Mouse (Mus musculus) C2C12 (cell line): ENCODE results near the gene C2cd2. TPM values are rescaled to one million over a fixed set of nuclear protein-coding genes. Genes with fewer than 3 reads are reported as not detected.
"Not testable (repeated sequence)": the region's sequence is repeated elsewhere in the genome, so short reads cannot be mapped to it uniquely, and the experiment has no call there.

ENCODE experiments used
- H3K27me3 ChIP-seq: one replicate; pipeline ENCODE4 v1.6.1; 2011; ENCODE audit not compliant: control insufficient read depth, insufficient read depth, insufficient read length
- H3K36me3 ChIP-seq: one replicate; pipeline ENCODE4 v1.6.1; 2011; ENCODE audit not compliant: control insufficient read depth, insufficient read depth
- H3K4me3 ChIP-seq: one replicate; pipeline ENCODE4 v1.5.1; 2011; ENCODE audit warnings: mild to moderate bottlenecking, control low read depth; ENCODE audit not compliant: poor library complexity, insufficient read depth, severe bottlenecking
- H3K79me2 ChIP-seq: one replicate; pipeline ENCODE4 v1.6.1; 2011; ENCODE audit not compliant: control insufficient read depth, insufficient read depth
- H3K79me3 ChIP-seq: one replicate; pipeline ENCODE4 v1.6.1; 2011; ENCODE audit warnings: low read depth, control low read depth
- H3ac ChIP-seq: one replicate; pipeline ENCODE3; 2011; ENCODE audit warnings: low read depth; ENCODE audit not compliant: control insufficient read depth, insufficient read length
- CEBPB ChIP-seq: IDR thresholded peaks from one replicate; pipeline ENCODE4 v1.6.1; 2011; ENCODE audit warnings: low read depth, mild to moderate bottlenecking, control low read depth, moderate library complexity
- CTCF ChIP-seq: IDR thresholded peaks from one replicate; pipeline ENCODE4 v1.5.1; 2011; ENCODE audit not compliant: control insufficient read depth, insufficient read depth, insufficient read length
- FOSL1 ChIP-seq: IDR thresholded peaks from one replicate; pipeline ENCODE4 v1.8.0; 2011; ENCODE audit warnings: mild to moderate bottlenecking, low read length; ENCODE audit not compliant: poor library complexity, insufficient read depth, severe bottlenecking
- MAX ChIP-seq: IDR thresholded peaks from one replicate; pipeline ENCODE4 v1.6.1; 2011; ENCODE audit warnings: mild to moderate bottlenecking, control low read depth
- MYOD1 ChIP-seq: IDR thresholded peaks from one replicate; pipeline ENCODE4 v1.6.1; 2011; ENCODE audit warnings: low read depth; ENCODE audit not compliant: control insufficient read depth, insufficient read length
- MYOG ChIP-seq: IDR thresholded peaks from one replicate; pipeline ENCODE4 v1.6.1; 2011; ENCODE audit not compliant: control insufficient read depth, insufficient read length; ENCODE audit errors: extremely low read depth
- USF1 ChIP-seq: IDR thresholded peaks from one replicate; pipeline ENCODE4 v1.6.1; 2011; ENCODE audit warnings: low read depth, mild to moderate bottlenecking, control low read depth, moderate library complexity
- long read RNA-seq, 2 experiments: library from polyadenylated mRNA; unstranded; transcript quantifications; one replicate each; pipeline ENCODE4 v2.0.0; 2019 to 2020
- polyA plus RNA-seq: library from polyadenylated mRNA; unstranded; fragments of >200 nt; fragmentation: generic; extraction: Trizol; gene quantifications from one replicate; pipeline ENCODE4 v1.2.1, GENCODE M21; 2012; ENCODE audit warnings: missing spikeins

The C2cd2 gene
- 9.3 TPM for polyA plus RNA-seq
- long read RNA-seq, experiment 1, full-length matches to known transcripts = 1 of 6 reads
- long read RNA-seq, experiment 1, partial matches to known transcripts = 3 of 6 reads
- long read RNA-seq, experiment 1, other reads (novel, unspliced or antisense) = 2 of 6 reads
- long read RNA-seq, experiment 2, full-length matches to known transcripts = 80 of 99 reads
- long read RNA-seq, experiment 2, partial matches to known transcripts = 0 of 99 reads
- long read RNA-seq, experiment 2, other reads (novel, unspliced or antisense) = 19 of 99 reads

GRCm38 (mm10) chr16:97962151-97962948 lies at the start of gene C2cd2, which contains the start of gene Zbtb21:
Gene C2cd2 (minus strand): TSS chr16:97962598.
Gene Zbtb21 (minus strand): TSS chr16:97962622.
- Histone ChIP-seq H3K79me3 (peaks cover 28% of the 10 kb centered on the region), H3ac (peak within 1 kb of the TSS; percentile 65), H3K79me2 (peaks cover 45% of the 10 kb centered on the region), H3K27me3 (no peaks in the 10 kb centered on the region), H3K36me3 (peaks cover 4% of the 10 kb centered on the region), H3K4me3 (peak within 1 kb of the TSS; percentile 72)
- peak; percentile 88 for TF ChIP-seq MAX
- TF ChIP-seq MYOD1 = no peak
- peak; percentile 78 for TF ChIP-seq USF1

GRCm38 (mm10) chr16:97997383-97997731 lies 35.0 kb upstream of the C2cd2 start:
- H3K27me3 ChIP-seq, H3K36me3 ChIP-seq: not testable (repeated sequence)
- Histone ChIP-seq H3K79me3 (peaks cover 22% of the 10 kb centered on the region), H3K79me2 (peaks cover 46% of the 10 kb centered on the region), H3K4me3 (peak overlapping the region; percentile 33), H3ac (peak overlapping the region; percentile 79)

DNA sequence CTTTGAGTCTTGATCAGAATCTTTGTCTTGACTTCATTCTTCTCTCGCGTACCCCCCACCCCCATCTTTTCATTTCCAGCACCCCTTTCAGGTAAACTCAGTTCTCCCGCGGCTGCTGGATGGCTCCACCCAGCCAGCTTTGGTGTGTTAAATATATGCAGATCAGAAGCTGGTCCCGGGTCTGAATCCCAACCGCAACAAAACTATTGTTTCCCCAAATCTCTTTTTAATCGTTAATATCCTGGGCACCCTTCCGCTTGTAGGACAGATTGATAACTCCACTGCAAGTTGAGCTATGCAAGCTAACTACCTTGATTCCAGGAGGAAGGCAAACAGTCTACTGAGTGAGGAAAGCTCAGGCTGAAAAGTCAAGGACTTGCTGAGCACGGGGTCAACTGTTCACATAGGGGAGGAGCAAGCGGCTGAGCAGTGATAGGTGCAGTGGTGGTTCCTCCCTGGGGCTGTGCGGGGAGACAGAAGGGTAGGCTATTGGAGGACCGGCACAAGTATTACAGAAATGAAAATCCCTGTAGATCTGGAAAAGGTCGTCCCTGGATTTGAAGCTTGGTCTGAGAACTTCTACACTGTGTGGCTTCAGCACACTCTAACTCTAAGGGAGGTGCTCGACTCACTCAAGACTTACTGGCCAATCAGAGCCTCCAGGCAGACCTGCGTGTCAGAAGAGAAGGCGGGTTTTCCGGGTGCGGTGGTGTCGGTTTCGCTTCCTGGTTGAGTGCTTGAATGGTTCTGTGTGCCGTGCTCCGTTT lies 34.4 kb upstream of the C2cd2 start, which contains the start of gene B230307C23Rik:
Gene B230307C23Rik (plus strand): TSS at position 700 of the 767 bp plus-strand sequence.
- H3ac ChIP-seq = peak within 1 kb of the TSS; percentile 79
- H3K27me3 ChIP-seq = no peaks in the 10 kb centered on the region
- no peak for TF ChIP-seq FOSL1
- TF ChIP-seq MYOD1 = no peak
- no peak for TF ChIP-seq CTCF
- TF ChIP-seq CEBPB = no peak
- TF ChIP-seq MAX = no peak
- no peak for TF ChIP-seq USF1
- TF ChIP-seq MYOG = no peak
- peaks cover 2% of the 10 kb centered on the region for H3K36me3 ChIP-seq
- peaks cover 19% of the 10 kb centered on the region for H3K79me3 ChIP-seq
- H3K4me3 ChIP-seq = peak within 1 kb of the TSS; percentile 33
- peaks cover 40% of the 10 kb centered on the region for H3K79me2 ChIP-seq

- no peak for TF ChIP-seq MAX
- no peak for TF ChIP-seq MYOD1
- TF ChIP-seq USF1 = no peak
- TF ChIP-seq MYOG = no peak
- TF ChIP-seq FOSL1 = no peak
- TF ChIP-seq CEBPB = no peak
- Histone ChIP-seq H3K36me3 (peaks cover 2% of the 10 kb centered on the region), H3K27me3 (no peaks in the 10 kb centered on the region), H3ac (no peak overlapping the region), H3K79me3 (peaks cover 19% of the 10 kb centered on the region), H3K4me3 (no peak overlapping the region), H3K79me2 (peaks cover 39% of the 10 kb centered on the region)
These were observed 33.6 kb upstream of the C2cd2 start for GRCm38 (mm10) chr16:97995849-97996615.

- H3K27me3 ChIP-seq, H3ac ChIP-seq, H3K4me3 ChIP-seq, H3K79me3 ChIP-seq, H3K36me3 ChIP-seq, H3K79me2 ChIP-seq: not testable (repeated sequence)
These were observed 30.1 kb upstream of the C2cd2 start for GRCm38 (mm10) chr16:97992477-97992876.

DNA sequence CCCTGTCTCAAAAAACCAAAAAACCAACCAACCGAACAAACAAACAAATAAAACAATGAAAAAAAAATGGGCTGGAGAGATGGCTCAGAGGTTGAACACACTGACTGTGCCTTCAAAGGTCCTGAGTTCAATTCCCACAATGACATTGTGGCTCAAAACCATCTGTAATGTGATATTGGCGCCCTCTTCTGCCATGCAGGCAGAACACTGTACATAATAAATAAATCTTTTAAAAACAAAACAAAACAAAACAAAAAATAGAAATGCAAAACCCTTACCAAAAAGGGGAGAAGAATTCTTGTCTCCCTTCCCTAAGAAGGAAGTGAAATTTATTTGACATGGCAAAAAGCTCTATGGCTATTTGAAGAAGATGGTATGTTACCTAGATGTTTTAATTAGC lies 29.1 kb upstream of the C2cd2 start:
- Histone ChIP-seq H3K36me3 (no peaks in the 10 kb centered on the region), H3ac (no peak overlapping the region), H3K4me3 (no peak overlapping the region), H3K79me2 (no peaks in the 10 kb centered on the region), H3K27me3 (no peaks in the 10 kb centered on the region), H3K79me3 (no peaks in the 10 kb centered on the region)
- TF ChIP-seq CEBPB (no peak), USF1 (no peak), MYOG (no peak), MAX (no peak), CTCF (no peak), FOSL1 (no peak), MYOD1 (no peak)
